Mouse (Mus musculus): ENCODE measurements around the gene Sec14l1. TPM values are rescaled to one million over a fixed set of nuclear protein-coding genes. Genes with fewer than 3 reads are reported as not detected.
A peak's percentile ranks its signal among the peaks of the same experiment; 100 is the strongest.

The Sec14l1 gene
- total RNA-seq, 4 experiments from 2014 or later = 42.6 to 56.1 (median 50.7) TPM

- DNase-seq (ENCODE audit: low spot score in 2 of 2) = peak in 1 of 2 experiments; percentile 30
Observed at GRCm38 (mm10) chr11:117127250-117127837, 12.4 kb downstream of the Sec14l1 start.

DNA sequence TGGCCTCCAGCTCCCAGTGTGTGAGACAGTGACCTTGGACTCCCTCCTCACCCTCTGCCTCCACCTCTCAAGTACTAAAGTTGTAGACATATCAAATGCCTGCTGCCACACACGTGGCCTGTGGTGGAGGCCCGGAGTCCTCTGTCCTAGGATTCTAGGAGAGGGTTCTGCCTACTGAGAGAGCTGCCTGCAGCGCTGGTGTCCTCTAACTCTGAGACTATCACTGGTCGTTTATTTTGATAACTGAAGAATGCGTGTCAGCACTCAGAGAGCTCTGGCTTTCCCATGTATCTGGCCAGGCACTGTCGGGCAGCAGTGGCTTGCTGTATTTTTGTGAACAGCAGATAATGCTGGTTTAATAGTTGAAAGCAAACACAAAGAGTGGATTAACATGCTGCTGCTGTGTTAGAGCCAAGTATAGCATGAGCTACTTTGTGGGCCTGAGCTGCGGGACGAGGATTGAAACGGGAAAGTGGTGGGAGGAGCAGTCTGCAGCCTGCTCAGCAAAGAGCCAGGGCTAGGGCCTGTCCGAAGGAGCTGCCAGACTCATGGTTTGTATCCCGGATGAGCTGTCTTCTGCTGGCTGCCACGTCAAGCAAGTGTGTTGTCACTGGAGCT, 13.1 kb downstream of the Sec14l1 start:
- peak in 1 of 2 experiments; percentile 22 for DNase-seq (ENCODE audit: low spot score in 2 of 2)

GRCm38 (mm10) chr11:117129473-117129872, 14.5 kb downstream of the Sec14l1 start:
- DNase-seq (ENCODE audit: low spot score in 2 of 2) = no peak

GRCm38 (mm10) chr11:117130068-117130467, 15.1 kb downstream of the Sec14l1 start:
- DNase-seq (ENCODE audit: low spot score in 2 of 2) = peak in 1 of 2 experiments; percentile 42

GRCm38 (mm10) chr11:117130888-117131287, 15.9 kb downstream of the Sec14l1 start:
- peak in 1 of 2 experiments; percentile 50 for DNase-seq (ENCODE audit: low spot score in 2 of 2)

DNA sequence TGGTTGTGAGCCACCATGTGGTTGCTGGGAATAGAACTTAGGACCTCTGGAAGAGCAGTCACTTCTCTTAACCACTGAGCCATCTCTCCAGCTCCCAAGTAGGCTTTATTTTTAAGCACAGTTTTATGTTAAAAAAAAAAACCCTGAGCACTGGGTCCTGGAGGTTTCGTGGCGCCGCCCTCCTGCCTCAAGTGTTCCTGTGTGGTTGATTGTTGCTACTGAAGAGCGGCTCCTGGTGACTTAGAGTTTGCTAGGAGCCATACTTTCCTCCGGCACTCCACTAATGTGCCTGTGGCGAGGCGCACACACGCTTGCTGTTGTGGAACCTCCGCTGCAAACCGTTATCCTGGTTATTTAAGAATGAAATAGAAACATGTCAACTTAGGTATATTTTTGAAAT, 16.5 kb downstream of the Sec14l1 start:
- no peak for DNase-seq (ENCODE audit: low spot score in 2 of 2)

GRCm38 (mm10) chr11:117134776-117135387, 19.9 kb downstream of the Sec14l1 start:
- DNase-seq (ENCODE audit: low spot score in 2 of 2) = no peak

DNA sequence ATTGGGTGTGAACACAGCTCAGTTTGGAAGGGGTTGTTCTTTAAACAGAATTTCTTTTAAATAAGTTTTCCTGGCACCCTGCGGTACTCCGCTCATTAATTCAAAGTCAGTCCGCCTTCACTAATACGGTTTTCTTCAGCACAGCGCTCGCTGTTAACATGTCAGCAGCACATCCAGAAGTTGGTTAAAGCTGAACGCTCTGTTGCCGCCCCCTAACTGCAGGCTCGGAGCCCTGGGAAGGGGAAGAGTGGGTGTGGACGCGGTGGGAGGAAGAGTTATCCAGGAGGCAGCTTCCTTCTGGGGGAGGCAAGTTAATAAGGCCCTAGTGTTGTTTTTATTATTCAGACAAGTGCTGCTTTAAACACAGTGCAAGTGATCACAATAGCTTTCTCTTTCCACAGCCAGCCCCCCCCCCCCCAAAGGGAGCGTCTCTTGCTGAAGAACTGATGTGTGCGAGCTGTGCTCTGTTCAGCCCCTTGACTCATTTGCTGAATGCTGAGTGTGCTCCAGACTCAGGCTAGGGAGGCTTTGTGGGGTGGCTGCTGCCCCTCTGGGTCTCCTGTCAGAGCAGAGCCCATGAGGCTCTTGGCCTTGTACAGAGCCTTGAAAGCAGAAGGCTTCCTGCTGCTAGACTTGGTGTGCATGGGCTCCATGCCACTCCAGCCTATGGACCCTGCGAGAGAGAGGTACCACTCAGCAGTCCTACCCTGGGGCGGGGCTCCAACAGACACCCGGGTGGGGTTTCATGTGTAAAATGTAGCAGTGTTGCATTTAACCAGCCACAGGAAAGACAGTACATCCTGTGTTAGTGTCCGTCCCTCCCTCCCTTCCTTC, 20.7 kb downstream of the Sec14l1 start:
- no peak for DNase-seq (ENCODE audit: low spot score in 2 of 2)

DNA sequence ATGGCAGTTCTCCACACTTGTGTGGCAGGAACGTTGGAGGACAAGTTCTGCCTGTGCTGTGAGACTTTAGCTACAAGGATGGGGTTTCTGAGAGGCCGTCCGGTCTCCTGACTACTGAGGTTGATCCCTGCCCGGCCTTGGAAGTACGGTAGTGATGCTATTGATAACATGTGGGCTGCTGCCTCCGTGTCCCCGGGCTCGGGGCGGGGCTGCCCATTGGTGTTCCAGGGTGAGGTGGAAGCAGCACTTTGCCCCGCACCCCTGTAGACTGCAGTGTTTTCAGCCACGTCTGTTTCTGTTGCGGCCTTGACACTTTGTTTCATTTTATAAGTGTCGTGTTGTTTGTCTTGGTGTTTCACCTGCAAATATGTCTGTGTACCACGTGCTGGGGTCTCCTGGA, 21.9 kb downstream of the Sec14l1 start:
- DNase-seq (ENCODE audit: low spot score in 2 of 2) = no peak

- DNase-seq (ENCODE audit: low spot score in 2 of 2) = no peak
Observed at GRCm38 (mm10) chr11:117138213-117138761, 23.3 kb downstream of the Sec14l1 start.

GRCm38 (mm10) chr11:117138795-117139463, 24.0 kb downstream of the Sec14l1 start:
- peak; percentile 42 to 64 for DNase-seq (ENCODE audit: low spot score in 2 of 2)

- no peak for DNase-seq (ENCODE audit: low spot score in 2 of 2)
Observed at GRCm38 (mm10) chr11:117141376-117142001, 26.5 kb downstream of the Sec14l1 start.

GRCm38 (mm10) chr11:117142507-117142906, 27.5 kb downstream of the Sec14l1 start:
- DNase-seq (ENCODE audit: low spot score in 2 of 2) = no peak

GRCm38 (mm10) chr11:117145451-117146117, 30.6 kb downstream of the Sec14l1 start:
- DNase-seq (ENCODE audit: low spot score in 2 of 2) = no peak

DNA sequence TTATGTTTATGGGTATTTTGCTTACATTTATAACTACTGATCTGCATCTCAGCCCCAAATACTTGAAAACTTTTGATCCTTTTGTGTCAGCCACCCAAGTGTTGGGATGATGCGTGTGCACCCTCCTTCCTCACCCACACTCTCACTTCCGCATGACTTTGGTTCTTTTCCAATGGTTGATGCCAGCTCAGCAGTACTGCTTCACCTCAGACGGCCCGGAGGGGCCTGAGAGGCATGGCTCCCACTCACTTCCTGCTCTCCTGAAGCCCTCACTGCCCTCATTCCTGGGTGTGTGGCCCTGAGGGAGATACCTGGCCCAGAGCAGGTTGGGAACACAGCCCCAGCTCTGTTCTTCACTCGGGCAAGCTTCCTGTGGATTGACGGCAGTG, 31.1 kb downstream of the Sec14l1 start:
- DNase-seq (ENCODE audit: low spot score in 2 of 2) = no peak

GRCm38 (mm10) chr11:117146776-117147536, 32.0 kb downstream of the Sec14l1 start:
- no peak for DNase-seq (ENCODE audit: low spot score in 2 of 2)

DNA sequence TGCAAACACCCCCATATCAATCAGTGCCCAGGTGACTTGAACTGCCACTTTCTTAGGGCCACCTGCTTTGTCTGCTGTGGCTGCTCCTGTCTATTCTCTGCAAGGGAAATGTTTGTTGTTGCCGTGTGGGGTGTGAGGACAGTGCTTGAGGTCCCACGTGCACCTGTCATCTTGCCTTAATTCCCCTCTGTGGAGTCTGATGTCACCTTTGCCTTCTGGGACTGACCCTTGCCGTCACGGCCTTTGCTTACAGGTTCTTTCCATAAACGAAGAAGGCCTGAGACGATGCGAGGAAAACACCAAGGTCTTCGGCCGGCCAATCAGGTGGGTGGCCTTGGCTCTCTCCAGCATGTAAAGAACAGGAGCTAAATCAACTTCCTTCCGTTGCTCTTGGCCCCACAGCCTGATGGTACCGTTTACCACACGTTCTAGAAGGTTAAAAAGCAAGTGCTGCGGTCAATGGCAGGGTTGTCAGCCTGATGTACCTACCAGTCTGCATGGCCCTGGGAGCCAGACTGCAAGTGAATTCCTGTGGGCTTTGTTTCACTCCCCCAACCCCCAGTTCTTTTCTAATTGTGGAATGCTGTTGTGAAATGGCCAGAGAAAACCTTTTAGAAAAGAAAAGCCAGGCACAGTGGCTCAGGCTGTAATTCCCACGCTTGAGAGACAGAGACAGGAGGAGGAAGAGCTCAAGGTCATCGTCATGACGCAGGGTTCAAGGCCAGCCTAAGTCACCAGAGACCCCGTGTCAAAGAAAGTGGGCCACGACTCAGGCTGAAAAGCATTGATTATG, 34.1 kb downstream of the Sec14l1 start:
- no peak for DNase-seq (ENCODE audit: low spot score in 2 of 2)

DNA sequence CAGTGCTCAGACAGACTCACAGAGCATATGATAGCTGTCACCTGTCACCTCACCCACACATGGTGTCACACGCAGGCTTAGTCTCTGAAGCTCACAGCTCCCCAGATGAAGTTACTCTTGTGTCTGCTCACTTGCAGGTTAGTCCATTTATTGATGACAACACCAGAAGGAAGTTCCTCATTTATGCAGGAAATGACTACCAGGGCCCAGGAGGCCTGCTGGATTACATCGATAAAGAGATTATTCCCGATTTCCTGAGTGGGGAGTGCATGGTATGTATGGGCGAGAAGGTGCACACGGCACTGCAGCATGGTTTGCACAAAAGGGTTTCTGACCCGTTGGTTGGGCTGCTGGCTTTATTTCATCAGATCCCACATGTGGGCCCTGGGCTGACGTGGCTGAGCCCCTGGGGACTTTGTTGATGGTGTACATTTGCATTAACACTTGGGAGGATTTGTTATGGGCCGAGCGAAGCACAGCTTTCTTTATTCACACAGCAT, 35.5 kb downstream of the Sec14l1 start:
- DNase-seq (ENCODE audit: low spot score in 2 of 2) = no peak
